Mouse (Mus musculus): ENCODE measurements around the gene Tas2r135. TPM values are rescaled to one million over a fixed set of nuclear protein-coding genes. Genes with fewer than 3 reads are reported as not detected.
A peak's percentile ranks its signal among the peaks of the same experiment; 100 is the strongest.

Tas2r135 gene
- not detected in 2 replicates for polyA plus RNA-seq (2015; fragmentation: Nextera tagmentation; extraction: Ambion mirVana)

DNA sequence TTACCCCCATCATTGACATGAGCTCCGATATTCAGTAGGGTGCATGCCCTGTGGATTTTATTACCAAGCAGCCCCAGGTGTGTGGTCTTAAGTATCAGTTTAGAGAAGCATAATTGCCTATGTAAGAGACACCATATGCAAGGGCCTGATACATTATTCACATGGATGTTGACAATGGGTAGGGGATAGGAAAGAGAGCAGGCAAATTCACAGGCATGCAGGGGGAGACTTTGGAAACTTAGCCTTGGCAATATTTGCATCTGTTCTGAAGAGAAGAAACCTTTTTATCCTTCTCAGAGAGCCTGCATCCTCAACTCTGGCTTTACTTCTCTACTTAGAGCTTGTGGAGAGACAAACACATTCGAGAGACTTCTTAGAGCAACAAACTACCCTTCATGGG lies at the start of gene Tas2r135:
TSS of gene Tas2r135 (plus strand) at position 301 of the 400 bp plus-strand sequence.
- WGBS = 57% methylated on average over 2 of the region's 2 CpGs

DNA sequence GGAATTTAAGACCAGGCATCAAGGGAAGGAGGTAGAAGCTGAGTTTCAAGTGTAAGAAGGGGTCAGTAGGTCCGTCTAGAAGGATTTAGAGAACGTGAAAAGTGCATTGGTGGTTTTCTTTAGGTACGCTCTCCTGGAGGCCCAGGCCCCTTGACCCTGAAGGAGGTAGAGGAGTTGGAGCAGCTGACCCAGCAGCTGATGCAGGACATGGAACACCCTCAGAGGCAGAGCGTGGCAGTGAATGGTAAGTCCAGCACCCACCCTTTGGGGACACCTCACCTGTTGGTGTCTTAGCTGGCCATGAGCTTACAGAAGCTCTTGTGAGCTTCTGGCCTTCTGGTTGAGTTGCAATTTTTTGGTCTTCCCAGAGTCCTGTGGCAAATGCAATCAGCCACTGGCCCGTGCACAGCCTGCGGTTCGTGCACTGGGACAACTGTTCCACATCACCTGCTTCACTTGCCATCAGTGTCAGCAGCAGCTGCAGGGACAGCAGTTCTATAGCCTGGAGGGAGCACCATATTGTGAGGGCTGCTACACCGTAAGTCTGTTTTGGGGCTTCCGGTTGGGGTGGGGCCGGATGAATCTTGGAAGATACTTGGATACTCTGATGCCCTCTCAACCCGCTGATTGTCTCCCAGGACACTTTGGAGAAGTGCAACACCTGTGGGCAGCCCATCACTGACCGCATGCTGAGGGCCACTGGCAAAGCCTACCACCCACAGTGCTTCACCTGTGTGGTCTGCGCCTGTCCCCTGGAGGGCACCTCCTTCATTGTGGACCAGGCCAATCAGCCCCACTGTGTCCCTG lies 49.2 kb upstream of the Tas2r135 start:
- Histone ChIP-seq H3K4me3 (no peak overlapping the region), H3K27ac (no peak overlapping the region), H3K9ac (no peak overlapping the region), H3K27me3 (no peaks in the 10 kb centered on the region), H3K4me1 (peaks cover 82% of the 10 kb centered on the region), H3K4me2 (no peak overlapping the region), H3K9me3 (no peaks in the 10 kb centered on the region), H3K36me3 (peaks cover 69% of the 10 kb centered on the region)
- no peak for ATAC-seq (ENCODE audit: borderline replicate concordance, extremely low read depth, low FRiP score, low TSS enrichment)
- WGBS = 91% methylated on average over 13 of the region's 13 CpGs

More for the DNA sequence above, at the start of gene Tas2r135:
- no peak for ATAC-seq (ENCODE audit: borderline replicate concordance, extremely low read depth, low FRiP score, low TSS enrichment)
- Histone ChIP-seq H3K27ac (no peak within 1 kb of the TSS), H3K4me1 (no peaks in the 10 kb centered on the region), H3K9me3 (no peaks in the 10 kb centered on the region), H3K4me3 (no peak within 1 kb of the TSS), H3K4me2 (no peak within 1 kb of the TSS), H3K27me3 (no peaks in the 10 kb centered on the region), H3K36me3 (no peaks in the 10 kb centered on the region), H3K9ac (no peak within 1 kb of the TSS)

DNA sequence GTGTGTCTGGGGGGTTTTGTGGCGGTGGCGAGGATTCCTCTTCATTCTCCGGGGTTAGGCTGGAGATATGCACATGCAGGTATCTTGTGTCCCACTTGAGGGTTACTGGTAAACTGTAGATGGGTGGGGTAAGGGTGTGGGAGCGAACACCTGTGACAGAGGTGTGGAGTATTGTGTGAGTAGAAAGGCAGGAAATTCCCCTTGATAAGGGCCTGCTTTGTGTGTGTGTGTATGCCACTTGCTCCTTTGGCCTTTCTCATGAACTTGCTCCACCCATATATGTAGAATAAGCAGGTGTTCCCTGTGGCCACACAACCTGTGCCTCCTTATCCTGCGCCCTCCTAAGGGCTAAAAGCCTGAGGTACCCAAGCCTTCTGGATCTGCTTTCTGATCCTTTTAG lies 48.3 kb upstream of the Tas2r135 start:
- Histone ChIP-seq H3K9me3 (no peaks in the 10 kb centered on the region), H3K4me2 (no peak overlapping the region), H3K27me3 (no peaks in the 10 kb centered on the region), H3K4me1 (peaks cover 80% of the 10 kb centered on the region), H3K36me3 (peaks cover 63% of the 10 kb centered on the region), H3K9ac (no peak overlapping the region), H3K27ac (no peak overlapping the region), H3K4me3 (no peak overlapping the region)
- WGBS = 84% methylated on average over 5 of the region's 5 CpGs
- ATAC-seq (ENCODE audit: borderline replicate concordance, extremely low read depth, low FRiP score, low TSS enrichment) = no peak

DNA sequence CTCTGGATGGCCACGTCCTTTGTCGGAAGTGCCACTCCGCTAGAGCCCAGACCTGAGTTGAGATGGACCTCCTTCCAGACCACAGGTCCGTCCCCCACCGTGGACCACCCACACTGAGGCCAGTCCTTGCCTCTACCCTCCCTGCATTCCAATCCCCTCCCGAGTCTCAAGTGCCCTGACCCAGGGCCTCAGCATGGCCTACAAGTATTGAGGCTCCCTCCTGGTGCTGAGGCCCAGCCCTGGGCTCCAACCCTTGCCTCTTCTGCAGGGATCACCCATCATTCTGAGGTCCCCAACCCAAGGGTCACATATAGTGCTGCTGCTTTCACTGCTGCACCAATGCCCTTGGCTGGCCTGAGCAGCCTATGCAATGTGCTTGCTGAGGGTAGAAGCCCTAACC lies 47.3 kb upstream of the Tas2r135 start:
- ATAC-seq (ENCODE audit: borderline replicate concordance, extremely low read depth, low FRiP score, low TSS enrichment) = no peak
- 0 out of 2 replicates have a peak overlapping the region, but pooled peaks have one; percentile 6 for H3K27ac ChIP-seq
- WGBS = 32% methylated on average over 6 of the region's 6 CpGs
- no peak overlapping the region for H3K4me2 ChIP-seq
- H3K36me3 ChIP-seq = peaks cover 63% of the 10 kb centered on the region
- no peaks in the 10 kb centered on the region for H3K27me3 ChIP-seq
- H3K9me3 ChIP-seq = no peaks in the 10 kb centered on the region
- H3K4me3 ChIP-seq = no peak overlapping the region
- no peak overlapping the region for H3K9ac ChIP-seq
- peaks cover 80% of the 10 kb centered on the region for H3K4me1 ChIP-seq

DNA sequence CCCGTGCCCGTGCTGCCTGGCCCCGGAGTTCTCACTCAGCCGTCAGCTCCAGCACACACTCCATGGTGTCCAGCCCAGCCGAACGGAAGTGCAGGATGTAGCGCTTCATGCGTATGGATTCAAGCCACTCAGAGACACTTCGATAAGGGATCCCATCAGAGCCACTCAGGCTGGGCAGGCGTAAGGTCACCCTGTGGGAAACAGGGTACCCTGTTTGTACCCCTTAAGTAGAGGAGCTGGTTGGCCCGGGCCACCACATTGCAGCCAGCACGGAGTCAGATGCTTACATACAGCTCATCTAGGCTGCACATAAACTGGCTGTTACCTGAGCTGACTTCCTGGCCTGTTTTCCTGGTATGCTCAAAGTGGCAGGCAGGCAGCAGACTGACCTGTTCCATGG lies 46.3 kb upstream of the Tas2r135 start:
- H3K9ac ChIP-seq = no peak overlapping the region
- no peaks in the 10 kb centered on the region for H3K27me3 ChIP-seq
- H3K4me2 ChIP-seq = no peak overlapping the region
- peaks cover 74% of the 10 kb centered on the region for H3K4me1 ChIP-seq
- ATAC-seq (ENCODE audit: borderline replicate concordance, extremely low read depth, low FRiP score, low TSS enrichment) = no peak
- peaks cover 63% of the 10 kb centered on the region for H3K36me3 ChIP-seq
- H3K9me3 ChIP-seq = no peaks in the 10 kb centered on the region
- 71% methylated on average over 12 of the region's 12 CpGs for WGBS
- peak overlapping the region; percentile 46 for H3K27ac ChIP-seq
- no peak overlapping the region for H3K4me3 ChIP-seq

DNA sequence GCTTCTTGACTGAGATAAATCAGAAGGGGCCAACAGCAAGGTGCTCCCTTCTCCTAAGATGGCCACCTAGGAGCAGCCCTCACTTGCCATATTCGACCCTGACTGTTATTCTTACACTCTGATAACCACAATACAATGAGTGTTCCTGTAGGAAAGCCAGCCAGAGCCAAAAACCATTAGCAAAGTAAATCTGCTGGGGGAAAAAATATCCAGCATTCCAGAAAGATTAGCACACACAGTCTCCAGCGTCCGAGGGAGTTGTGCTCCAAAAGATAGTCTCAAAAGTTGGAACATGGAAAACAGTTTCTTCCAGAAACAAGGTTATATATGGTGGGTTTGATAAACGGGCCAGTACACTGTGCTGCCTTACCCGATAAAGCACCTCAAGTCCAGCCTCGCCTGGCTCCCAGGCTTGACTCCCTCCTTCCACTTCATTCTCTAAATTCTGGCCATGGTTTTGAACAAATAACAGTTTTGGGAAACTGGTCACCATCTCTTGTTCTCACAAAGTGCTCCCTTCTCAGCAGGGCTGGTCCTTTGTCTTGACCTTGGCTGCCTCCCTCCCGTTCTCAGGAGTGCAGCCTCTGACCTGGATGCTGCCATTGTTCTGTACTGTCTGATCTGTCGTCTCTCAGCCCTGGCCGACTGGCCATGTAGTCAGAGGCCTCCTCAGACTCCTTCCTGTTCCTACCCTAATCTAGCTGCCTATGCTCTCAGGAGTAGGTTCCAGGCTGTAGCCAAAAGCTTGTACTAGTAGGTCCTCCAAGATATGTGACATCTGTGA lies 45.7 kb upstream of the Tas2r135 start:
- ATAC-seq (ENCODE audit: borderline replicate concordance, extremely low read depth, low FRiP score, low TSS enrichment) = no peak
- 49% methylated on average over 9 of the region's 9 CpGs for WGBS
- peaks cover 70% of the 10 kb centered on the region for H3K4me1 ChIP-seq
- H3K4me3 ChIP-seq = no peak overlapping the region
- no peak overlapping the region for H3K9ac ChIP-seq
- peak overlapping the region; percentile 46 for H3K27ac ChIP-seq
- H3K36me3 ChIP-seq = peaks cover 61% of the 10 kb centered on the region
- no peak overlapping the region for H3K4me2 ChIP-seq
- H3K27me3 ChIP-seq = no peaks in the 10 kb centered on the region
- no peaks in the 10 kb centered on the region for H3K9me3 ChIP-seq

DNA sequence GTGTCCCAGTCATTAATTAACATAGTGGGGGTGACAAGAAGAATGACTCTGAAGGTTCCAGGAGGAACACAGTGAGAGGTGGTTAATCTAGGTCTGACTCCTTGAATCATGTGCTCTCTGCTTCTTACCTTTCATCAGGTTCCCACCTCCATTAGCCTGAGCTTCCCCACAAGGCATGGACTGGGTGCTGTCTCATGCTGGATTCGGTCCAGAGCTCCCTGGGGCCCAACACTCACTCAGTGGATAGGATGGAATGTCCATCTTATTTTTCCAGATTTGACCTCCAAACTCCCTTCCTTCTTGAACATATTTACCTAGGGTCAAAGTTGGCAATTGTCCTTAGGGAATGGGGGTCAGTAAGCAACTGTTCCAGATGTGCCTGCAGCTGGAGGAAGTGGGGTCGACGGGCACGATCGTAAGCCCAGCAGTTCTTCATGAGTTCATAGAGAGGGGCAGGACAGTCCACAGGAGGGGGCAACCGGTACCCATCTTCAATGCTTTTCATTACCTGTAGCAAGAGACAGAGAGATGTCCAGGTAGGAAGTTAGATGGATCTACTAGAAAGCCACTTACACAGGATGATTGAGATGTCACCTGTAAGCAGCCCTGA lies 44.9 kb upstream of the Tas2r135 start:
- WGBS = 83% methylated on average over 6 of the region's 6 CpGs
- Histone ChIP-seq H3K4me1 (peaks cover 65% of the 10 kb centered on the region), H3K36me3 (peaks cover 56% of the 10 kb centered on the region)

DNA sequence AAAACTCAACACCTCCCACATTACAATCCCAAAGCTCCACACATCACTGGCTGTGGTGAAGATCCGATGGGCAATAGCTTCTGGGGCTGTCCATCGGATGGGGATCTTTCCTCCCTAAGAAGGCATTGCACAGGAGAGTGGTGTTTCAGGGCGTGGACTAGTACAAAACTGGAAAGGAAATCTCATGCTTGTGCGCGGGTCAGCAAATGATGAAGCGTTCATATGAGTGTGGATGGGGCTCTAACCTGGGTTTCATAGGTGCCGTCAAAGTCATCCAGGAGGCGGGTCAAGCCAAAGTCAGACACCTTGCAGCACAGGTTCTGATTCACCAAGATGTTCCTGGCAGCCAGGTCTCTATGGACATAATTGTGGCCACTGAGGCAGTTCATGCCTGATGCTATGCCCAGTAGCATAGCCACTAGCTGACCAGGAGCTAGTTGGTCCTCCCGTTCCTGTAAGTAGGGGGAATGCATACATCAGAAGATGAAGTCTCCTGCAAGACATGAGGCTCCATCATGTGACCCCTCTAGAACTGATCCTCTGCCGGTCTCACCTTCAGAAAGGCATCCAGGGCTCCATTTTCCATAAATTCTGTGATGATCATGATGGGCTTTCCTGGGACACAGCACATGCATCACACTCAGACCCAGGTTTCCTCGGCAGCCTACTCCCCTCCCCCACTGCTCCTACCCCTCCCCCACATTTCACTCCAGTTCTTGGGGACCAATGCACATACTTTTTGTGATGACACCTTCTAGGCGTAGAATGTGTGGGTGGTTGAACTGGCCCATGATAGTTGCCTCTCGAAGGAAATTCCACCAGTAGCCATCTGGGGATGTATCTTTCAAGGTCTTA lies 44.0 kb upstream of the Tas2r135 start:
- WGBS = 84% methylated on average over 13 of the region's 13 CpGs
- no peak overlapping the region for H3K4me3 ChIP-seq
- H3K27ac ChIP-seq = peak overlapping the region; percentile 71; the same call in 1 of the 2 replicates
- H3K27me3 ChIP-seq = no peaks in the 10 kb centered on the region
- H3K9ac ChIP-seq = no peak overlapping the region
- H3K4me2 ChIP-seq = no peak overlapping the region
- H3K9me3 ChIP-seq = no peaks in the 10 kb centered on the region
- peaks cover 47% of the 10 kb centered on the region for H3K36me3 ChIP-seq
- no peak for ATAC-seq (ENCODE audit: borderline replicate concordance, extremely low read depth, low FRiP score, low TSS enrichment)
- peaks cover 57% of the 10 kb centered on the region for H3K4me1 ChIP-seq

More for the DNA sequence above, 44.9 kb upstream of the Tas2r135 start:
- Histone ChIP-seq H3K4me2 (no peak overlapping the region), H3K27me3 (no peaks in the 10 kb centered on the region), H3K9ac (no peak overlapping the region), H3K9me3 (no peaks in the 10 kb centered on the region), H3K4me3 (no peak overlapping the region), H3K27ac (peak overlapping the region; percentile 46; the same call in 1 of the 2 replicates)
- ATAC-seq (ENCODE audit: borderline replicate concordance, extremely low read depth, low FRiP score, low TSS enrichment) = no peak

DNA sequence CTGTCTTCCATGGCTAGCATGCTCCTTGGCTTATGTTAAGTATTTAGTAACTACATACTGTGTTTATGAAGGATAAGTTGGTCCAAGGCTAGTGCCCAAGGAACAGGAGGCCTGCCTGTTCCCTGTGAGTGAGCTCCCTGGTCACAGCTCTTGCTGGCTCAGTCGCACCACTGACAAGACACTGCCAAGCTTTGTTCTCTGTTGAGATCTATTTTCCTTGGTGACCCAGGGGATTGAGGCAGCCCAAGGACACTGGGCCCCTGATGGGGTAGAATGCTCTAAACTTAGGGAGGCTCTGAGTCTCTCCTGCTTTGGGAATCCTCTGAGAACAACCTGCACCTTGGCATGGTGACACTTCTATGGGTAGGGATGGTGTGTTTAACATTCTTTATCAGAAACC lies 43.2 kb upstream of the Tas2r135 start:
- Histone ChIP-seq H3K27me3 (no peaks in the 10 kb centered on the region), H3K9me3 (no peaks in the 10 kb centered on the region), H3K27ac (peak overlapping the region; percentile 71), H3K4me1 (peaks cover 49% of the 10 kb centered on the region), H3K9ac (no peak overlapping the region), H3K4me2 (no peak overlapping the region), H3K36me3 (peaks cover 39% of the 10 kb centered on the region), H3K4me3 (no peak overlapping the region)
- 46% methylated on average over 1 of the region's 1 CpGs for WGBS
- ATAC-seq (ENCODE audit: borderline replicate concordance, extremely low read depth, low FRiP score, low TSS enrichment) = no peak

DNA sequence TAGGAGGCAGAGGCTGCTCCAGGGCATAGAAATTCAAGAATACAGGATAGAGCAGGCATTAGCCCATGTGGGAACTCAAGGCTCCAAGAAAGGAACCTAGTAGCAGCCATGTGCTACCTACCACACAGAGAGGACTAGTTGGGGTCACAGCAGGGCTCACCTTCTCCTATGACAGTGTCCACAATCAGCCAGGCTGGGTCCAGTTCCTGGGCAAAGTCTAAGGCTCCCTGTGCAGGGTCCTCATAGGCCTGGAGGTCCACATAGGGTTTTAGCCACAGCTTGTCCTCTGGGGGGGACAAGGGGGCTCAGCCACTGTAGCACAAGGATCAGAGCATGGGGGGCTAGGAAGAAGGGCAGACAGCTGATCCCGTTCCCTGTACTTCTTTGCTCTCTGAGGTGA lies 42.7 kb upstream of the Tas2r135 start:
- Histone ChIP-seq H3K27me3 (no peaks in the 10 kb centered on the region), H3K27ac (peak overlapping the region; percentile 71), H3K4me1 (peaks cover 44% of the 10 kb centered on the region), H3K9ac (no peak overlapping the region), H3K36me3 (peaks cover 34% of the 10 kb centered on the region), H3K4me3 (no peak overlapping the region), H3K9me3 (no peaks in the 10 kb centered on the region), H3K4me2 (no peak overlapping the region)
- 0 out of 2 replicates have a peak, but pooled peaks have one; percentile 1 for ATAC-seq (ENCODE audit: borderline replicate concordance, extremely low read depth, low FRiP score, low TSS enrichment)
- 50% methylated on average over 1 of the region's 1 CpGs for WGBS

DNA sequence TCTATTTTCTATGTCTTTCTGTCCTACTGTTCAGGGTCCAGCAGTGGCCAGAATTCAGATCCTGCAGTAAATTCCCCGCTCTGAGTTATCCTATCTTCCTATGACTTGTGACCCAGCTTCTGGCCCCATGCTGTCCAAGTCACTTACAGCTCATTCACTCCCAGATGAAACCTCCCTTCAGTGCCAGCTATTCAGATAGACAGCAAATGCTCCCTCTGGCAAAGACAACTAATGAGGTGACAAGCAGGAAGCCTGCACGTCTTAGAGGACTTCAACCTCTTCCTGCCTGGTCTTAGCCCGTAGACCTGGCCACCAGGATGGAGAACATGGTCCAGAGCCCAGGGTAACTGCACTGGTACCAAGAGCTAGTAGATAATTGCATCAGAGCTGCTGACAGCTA lies 42.3 kb upstream of the Tas2r135 start:
- no peaks in the 10 kb centered on the region for H3K27me3 ChIP-seq
- H3K27ac ChIP-seq = peak overlapping the region; percentile 71
- peaks cover 40% of the 10 kb centered on the region for H3K4me1 ChIP-seq
- peaks cover 30% of the 10 kb centered on the region for H3K36me3 ChIP-seq
- H3K9ac ChIP-seq = no peak overlapping the region
- no peak overlapping the region for H3K4me3 ChIP-seq
- H3K4me2 ChIP-seq = no peak overlapping the region
- WGBS = 31% methylated on average over 3 of the region's 3 CpGs
- peak; percentile 80 for ATAC-seq (ENCODE audit: borderline replicate concordance, extremely low read depth, low FRiP score, low TSS enrichment)
- H3K9me3 ChIP-seq = no peaks in the 10 kb centered on the region
